Mouse (Mus musculus) monocyte, adult 5-6 weeks (primary cell): ENCODE results near the gene Kcnj13. TPM values are rescaled to one million over a fixed set of nuclear protein-coding genes. Genes with fewer than 3 reads are reported as not detected.

Source experiments
- ATAC-seq: fragments of 153-309, 156-312 bp; replicated peaks from 2 replicates; pipeline ENCODE4 v1.8.0; 2017; ENCODE audit warnings: mild to moderate bottlenecking; ENCODE audit not compliant: low TSS enrichment, insufficient number of reproducible peaks, severe bottlenecking, poor library complexity, low FRiP score
- total RNA-seq: library from RNA; stranded (forward); fragments of 200-1000, 200-491, 200-594 nt; gene quantifications from 3 replicates; pipeline ENCODE4 v1.2.3, GENCODE M21; 2017

The Kcnj13 gene
- not detected in 3 replicates for total RNA-seq

DNA sequence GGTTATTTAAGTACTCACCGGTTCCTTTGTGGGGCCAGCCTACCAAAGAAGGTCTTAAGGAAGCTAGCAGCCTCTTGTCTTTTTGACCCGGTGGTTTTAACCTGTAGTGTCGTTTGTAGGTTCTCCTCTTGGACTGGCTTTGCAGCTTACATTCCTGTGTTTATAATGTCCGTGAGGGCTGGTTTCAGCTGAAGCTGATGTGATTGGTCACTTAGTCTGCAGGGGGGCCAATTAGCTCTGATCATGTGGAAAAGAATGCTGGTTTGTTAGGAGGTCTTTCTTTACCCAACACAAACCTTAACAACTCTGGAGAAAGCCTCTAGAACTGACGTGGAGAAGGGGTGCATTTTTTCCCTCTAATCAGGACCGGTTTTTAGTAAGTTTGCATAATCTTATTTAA lies at the start of gene Kcnj13:
Kcnj13 (minus strand) TSS at position 136 of the 400 bp plus-strand sequence.
- no peak for ATAC-seq

GRCm38 (mm10) chr1:87436583-87436982 lies 42.1 kb upstream of the Kcnj13 start:
- no peak for ATAC-seq

- no peak for ATAC-seq
Observed at GRCm38 (mm10) chr1:87435125-87435524, 40.6 kb upstream of the Kcnj13 start.

GRCm38 (mm10) chr1:87418733-87419132 lies 24.2 kb upstream of the Kcnj13 start:
- ATAC-seq = peak; percentile 59; the same call in 1 of the 2 replicates

- no peak for ATAC-seq
Observed at GRCm38 (mm10) chr1:87409380-87409779, 14.9 kb upstream of the Kcnj13 start.

GRCm38 (mm10) chr1:87406012-87406411 lies 11.5 kb upstream of the Kcnj13 start:
- ATAC-seq = no peak

GRCm38 (mm10) chr1:87404710-87405109 lies 10.2 kb upstream of the Kcnj13 start:
- no peak for ATAC-seq

- no peak for ATAC-seq
Observed at GRCm38 (mm10) chr1:87396923-87397586, 2.5 kb upstream of the Kcnj13 start.

- no peak for ATAC-seq
Observed at GRCm38 (mm10) chr1:87393444-87394195, 909 bp downstream of the Kcnj13 start.

- ATAC-seq = no peak
Observed at GRCm38 (mm10) chr1:87386436-87387092, 8.0 kb downstream of the Kcnj13 start.

- ATAC-seq = no peak
Observed at GRCm38 (mm10) chr1:87381152-87381551, 13.4 kb downstream of the Kcnj13 start.

DNA sequence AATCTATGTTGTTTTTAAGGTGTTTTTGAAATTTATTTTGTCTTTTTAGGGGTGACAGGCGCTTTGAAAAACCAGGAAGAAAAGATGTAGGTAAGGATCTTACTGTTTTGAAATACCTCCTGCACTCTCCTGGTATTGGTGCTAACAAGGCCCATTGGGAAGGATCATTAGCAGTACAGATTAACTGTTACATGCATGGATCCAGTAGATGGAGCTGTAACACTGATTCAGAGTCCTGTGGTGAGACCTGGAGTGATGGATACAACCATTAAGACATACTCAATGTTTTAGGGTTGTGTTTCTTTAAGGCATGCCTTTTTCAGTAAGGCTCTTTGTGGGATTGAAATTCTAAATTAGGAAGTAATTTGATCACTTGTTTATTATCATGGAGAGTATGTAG lies 14.6 kb downstream of the Kcnj13 start:
- ATAC-seq = no peak

DNA sequence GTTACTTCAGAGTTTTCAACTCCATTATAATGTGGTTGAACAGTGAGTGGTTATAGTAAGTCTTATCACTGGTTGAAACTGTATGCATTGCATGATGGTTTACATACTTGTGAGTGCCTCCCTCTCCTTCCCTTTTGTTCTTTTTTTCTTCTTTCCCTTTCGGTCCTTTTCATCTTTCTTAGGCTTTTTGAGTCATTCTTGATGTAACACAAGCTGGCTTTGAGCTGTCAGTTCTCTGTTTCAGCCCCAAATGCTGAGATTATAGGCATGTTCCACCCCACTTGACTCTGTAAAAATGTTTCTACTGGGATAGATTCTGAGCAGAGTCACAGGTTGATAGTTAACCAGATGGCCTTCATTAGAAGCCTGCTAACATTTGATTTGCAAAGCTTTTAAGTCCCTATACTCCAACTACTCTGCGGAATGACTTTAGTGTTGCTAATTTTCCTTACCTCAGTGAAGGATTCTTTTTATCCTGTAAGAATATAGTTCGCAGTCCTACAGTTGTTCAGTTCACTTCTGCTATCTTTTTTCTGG lies 16.4 kb downstream of the Kcnj13 start:
- no peak for ATAC-seq

DNA sequence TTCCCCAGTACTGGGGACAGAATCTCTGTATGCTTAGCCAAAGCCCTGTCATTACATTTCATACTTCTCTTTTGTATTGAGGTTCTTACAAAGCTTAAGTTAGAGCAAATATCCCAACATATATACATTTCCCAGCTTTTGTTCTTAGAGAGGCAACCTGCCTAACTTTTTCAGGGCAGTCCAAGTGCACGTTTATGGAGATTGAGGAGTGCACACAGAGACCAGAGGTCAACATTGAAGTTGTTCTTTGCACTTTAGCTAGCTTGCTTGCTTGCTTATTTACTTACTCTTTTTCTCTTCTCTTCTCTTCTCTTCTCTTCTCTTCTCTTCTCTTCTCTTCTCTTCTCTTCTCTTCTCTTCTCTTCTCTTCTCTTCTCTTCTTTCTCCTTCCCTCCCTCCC lies 34.3 kb downstream of the Kcnj13 start:
- no peak for ATAC-seq

DNA sequence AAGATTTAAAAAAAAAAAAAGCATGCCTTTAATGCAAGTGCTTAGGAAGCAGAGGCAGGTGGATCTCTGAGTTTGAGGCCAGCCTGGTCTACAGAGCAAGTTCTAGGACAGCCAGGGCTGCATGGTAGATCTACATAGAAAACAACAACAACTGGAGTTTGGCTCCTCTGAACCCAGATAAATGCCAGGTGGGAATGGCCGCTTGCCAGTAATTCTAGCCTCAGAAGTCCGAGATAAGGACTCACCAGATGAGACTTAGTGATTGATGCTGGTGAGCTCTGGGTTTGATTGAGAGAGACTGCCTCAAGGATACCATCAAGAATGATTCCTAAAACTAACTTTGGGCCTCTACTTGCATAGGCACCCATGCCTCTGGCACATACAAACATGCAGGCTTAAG lies 44.0 kb downstream of the Kcnj13 start:
- no peak for ATAC-seq

Other genes starting within 250 kb of the Kcnj13 start
- gene Ecel1, start 238.2 kb downstream of the Kcnj13 start, total RNA-seq = not detected in 3 replicates
- gene Prss56, start 211.4 kb downstream of the Kcnj13 start, total RNA-seq = not detected in 3 replicates
- gene Chrnd, start 204.1 kb downstream of the Kcnj13 start, total RNA-seq = not detected in 3 replicates
- not detected in 3 replicates for gene Chrng, start 190.1 kb downstream of the Kcnj13 start, total RNA-seq
- gene Eif4e2, start 180.8 kb downstream of the Kcnj13 start, total RNA-seq = 145 to 170 TPM (median 152 TPM) in 3 replicates
- gene Efhd1, start 130.4 kb downstream of the Kcnj13 start, total RNA-seq = not detected in 3 replicates
- gene Gigyf2, start 67.7 kb downstream of the Kcnj13 start, total RNA-seq = 61.3 to 144 TPM (median 71.3 TPM) in 3 replicates
- gene Snorc, start 75.5 kb upstream of the Kcnj13 start, total RNA-seq = not detected in 3 replicates
- gene Neu2, start 115.2 kb upstream of the Kcnj13 start, total RNA-seq = not detected in 3 replicates
- not detected in 3 replicates for gene Ngef, start 179.1 kb upstream of the Kcnj13 start, total RNA-seq
- gene Inpp5d, start 225.6 kb upstream of the Kcnj13 start, total RNA-seq = 146 to 215 TPM (median 169 TPM) in 3 replicates